Mouse (Mus musculus) left cerebral cortex, postnatal 10 days (tissue): ENCODE measurements at regions not wholly inside any gene's neighbourhood (a gene's known extent, or its start where the extent isn't known, plus 50 kb on each side); places are given as distances from the start of the nearest gene placed in this dataset.
A peak's percentile ranks its signal among the peaks of the same experiment; 100 is the strongest.

Experiments used
- DNase-seq, 2 experiments: peaks; one replicate each; pipeline ENCODE4 v3.0.0; 2021 to 2022; ENCODE audit warnings: low spot score in 2 of 2, mixed read lengths in 1 of 2; ENCODE audit errors: extremely low spot score in 1 of 2
- intact Hi-C: fragments of 180-260 bp; cut with DNase I; formaldehyde crosslinking; loops from one replicate; pipeline ENCODE4 v1.15.1; 2025

- DNase-seq = no peak
- intact Hi-C loops = no loop called here
Observed at GRCm38 (mm10) chr4:58728641-58729040, 58.9 kb downstream of the Olfr267 start.

GRCm38 (mm10) chr4:58726424-58726823, 61.1 kb downstream of the Olfr267 start:
- intact Hi-C loops = no loop called here

GRCm38 (mm10) chr4:58722772-58723171, 64.7 kb downstream of the Olfr267 start:
- intact Hi-C loops = no loop called here
- DNase-seq = peak in 1 of 2 experiments; percentile 37

More at GRCm38 (mm10) chr4:58726424-58726823, 61.1 kb downstream of the Olfr267 start:
- no peak for DNase-seq

- intact Hi-C loops = no loop called here
- no peak for DNase-seq
Observed at GRCm38 (mm10) chr4:58720682-58721081, 66.8 kb downstream of the Olfr267 start.

GRCm38 (mm10) chr4:58716426-58716825, 71.1 kb downstream of the Olfr267 start:
- intact Hi-C loops = no loop called here
- no peak for DNase-seq

- no peak for DNase-seq
- intact Hi-C loops = no loop called here
Observed at GRCm38 (mm10) chr4:58715846-58716245, 71.7 kb downstream of the Olfr267 start.

- DNase-seq = peak in 1 of 2 experiments; percentile 40
- intact Hi-C loops = no loop called here
Observed at GRCm38 (mm10) chr4:58714221-58714620, 73.3 kb downstream of the Olfr267 start.

- intact Hi-C loops = no loop called here
- no peak for DNase-seq
Observed at GRCm38 (mm10) chr4:58712875-58713274, 74.6 kb downstream of the Olfr267 start.

- intact Hi-C loops = no loop called here
- no peak for DNase-seq
Observed at GRCm38 (mm10) chr4:58712166-58712565, 75.3 kb downstream of the Olfr267 start.

GRCm38 (mm10) chr4:58699236-58699798, 88.2 kb downstream of the Olfr267 start:
- DNase-seq = no peak
- intact Hi-C loops = no loop called here

GRCm38 (mm10) chr4:58698828-58699227, 88.7 kb downstream of the Olfr267 start:
- DNase-seq = no peak
- intact Hi-C loops = no loop called here

- no peak for DNase-seq
- intact Hi-C loops = no loop called here
Observed at GRCm38 (mm10) chr4:58696684-58697083, 90.8 kb downstream of the Olfr267 start.

- DNase-seq = no peak
- intact Hi-C loops = no loop called here
Observed at GRCm38 (mm10) chr4:58695281-58695680, 92.2 kb downstream of the Olfr267 start.

- DNase-seq = no peak
- intact Hi-C loops = no loop called here
Observed at GRCm38 (mm10) chr4:58693018-58693417, 94.5 kb downstream of the Olfr267 start.

- no peak for DNase-seq
- intact Hi-C loops = no loop called here
Observed at GRCm38 (mm10) chr4:58681926-58682325, 105.6 kb downstream of the Olfr267 start.

- no peak for DNase-seq
- intact Hi-C loops = no loop called here
Observed at GRCm38 (mm10) chr4:58677701-58678385, 109.7 kb downstream of the Olfr267 start.

GRCm38 (mm10) chr4:58671406-58672035, 116.0 kb downstream of the Olfr267 start:
- intact Hi-C loops = no loop called here
- DNase-seq = peak in 1 of 2 experiments; percentile 22

- intact Hi-C loops = no loop called here
- no peak for DNase-seq
Observed at GRCm38 (mm10) chr4:58670906-58671250, 116.6 kb downstream of the Olfr267 start.

GRCm38 (mm10) chr4:58670107-58670905, 116.6 kb upstream of the Lpar1 start:
- DNase-seq = peak in 1 of 2 experiments; percentile 30
- intact Hi-C loops = no loop called here
